Mouse (Mus musculus) heart, adult 18-20 months (tissue): ENCODE data around the gene Psmd13. TPM values are rescaled to one million over a fixed set of nuclear protein-coding genes. Genes with fewer than 3 reads are reported as not detected.
A peak's percentile ranks its signal among the peaks of the same experiment; 100 is the strongest.
"Not testable (repeated sequence)": the region's sequence is repeated elsewhere in the genome, so short reads cannot be mapped to it uniquely, and the experiment has no call there.

ENCODE experiments used
- DNase-seq, 2 experiments: peaks; one replicate each; pipeline ENCODE4 v3.0.0; 2021 to 2022; ENCODE audit warnings: mixed read lengths in 1 of 2
- total RNA-seq, 2 experiments: library from RNA; stranded (reverse); gene quantifications; 2 replicates each; pipeline ENCODE4 v1.2.3; 2021

Gene Psmd13
- total RNA-seq, 2 experiments from 2014 or later: 76.5 to 84.0 TPM

- DNase-seq: peak; percentile 89 to 95
Measured at GRCm38 (mm10) chr7:140855860-140856784, 25.6 kb upstream of the Psmd13 start, which contains the start of gene Gm45785. TSS of gene Gm45785 (minus strand) at chr7:140856331.

- peak; percentile 95 to 96 for DNase-seq
Measured at GRCm38 (mm10) chr7:140856785-140857549, 24.8 kb upstream of the Psmd13 start, which contains the start of gene Ric8a. TSS of gene Ric8a (plus strand) at chr7:140856957.

GRCm38 (mm10) chr7:140857550-140858505, 23.9 kb upstream of the Psmd13 start, which contains the start of gene Bet1l:
TSS of gene Bet1l (minus strand) at chr7:140857577.
- DNase-seq: peak in 1 of 2 experiments; percentile 34

- no peak for DNase-seq
Measured at GRCm38 (mm10) chr7:140858746-140859145, 23.0 kb upstream of the Psmd13 start.

- no peak for DNase-seq
Measured at GRCm38 (mm10) chr7:140859997-140860396, 21.8 kb upstream of the Psmd13 start.

GRCm38 (mm10) chr7:140860728-140861127, 21.0 kb upstream of the Psmd13 start:
- no peak for DNase-seq

GRCm38 (mm10) chr7:140864761-140865160, 17.0 kb upstream of the Psmd13 start:
- DNase-seq: no peak

- no peak for DNase-seq
Measured at GRCm38 (mm10) chr7:140874224-140874623, 7.5 kb upstream of the Psmd13 start.

- no peak for DNase-seq
Measured at GRCm38 (mm10) chr7:140877364-140877763, 4.4 kb upstream of the Psmd13 start.

GRCm38 (mm10) chr7:140879355-140879754, 2.4 kb upstream of the Psmd13 start:
- DNase-seq: no peak

GRCm38 (mm10) chr7:140880419-140880818, 1.3 kb upstream of the Psmd13 start:
- DNase-seq: no peak

GRCm38 (mm10) chr7:140880865-140881515, 778 bp upstream of the Psmd13 start:
- no peak for DNase-seq

GRCm38 (mm10) chr7:140882469-140882803, 668 bp downstream of the Psmd13 start:
- no peak for DNase-seq

GRCm38 (mm10) chr7:140890636-140891035, 8.9 kb downstream of the Psmd13 start:
- not testable (repeated sequence) for DNase-seq

- DNase-seq: no peak
Measured at GRCm38 (mm10) chr7:140894031-140894430, 12.3 kb downstream of the Psmd13 start.

GRCm38 (mm10) chr7:140894611-140895010, 12.8 kb downstream of the Psmd13 start:
- no peak for DNase-seq

GRCm38 (mm10) chr7:140897863-140898262, 16.1 kb downstream of the Psmd13 start:
- DNase-seq: no peak

GRCm38 (mm10) chr7:140899121-140899520, 17.4 kb downstream of the Psmd13 start:
- peak in 1 of 2 experiments; percentile 44 for DNase-seq

GRCm38 (mm10) chr7:140900220-140900619, 18.5 kb downstream of the Psmd13 start, which contains the start of gene Cox8b:
TSS of gene Cox8b (minus strand) at chr7:140900446.
- peak; percentile 72 to 75 for DNase-seq

GRCm38 (mm10) chr7:140902036-140902875, 20.5 kb downstream of the Psmd13 start:
- peak; percentile 34 to 40 for DNase-seq
